Mouse (Mus musculus) heart, postnatal 25 days (tissue): Measurements from ENCODE around the gene Gpn2. TPM values are rescaled to one million over a fixed set of nuclear protein-coding genes. Genes with fewer than 3 reads are reported as not detected.
A peak's percentile ranks its signal among the peaks of the same experiment; 100 is the strongest.

Experiments
- DNase-seq: peaks from one replicate; pipeline ENCODE4 v3.0.0; 2022; ENCODE audit warnings: low spot score
- intact Hi-C: fragments of 180-260 bp; cut with DNase I; formaldehyde crosslinking; loops from one replicate; pipeline ENCODE4 v1.15.1; 2025
- total RNA-seq, 2 experiments: library from RNA; stranded (reverse); gene quantifications; 2 replicates each; pipeline ENCODE4 v1.2.3; 2021

The Gpn2 gene
- total RNA-seq, result 1 to 10 TPM; 6.4 to 6.8 TPM

GRCm38 (mm10) chr4:133584059-133584951 lies at the start of gene Gpn2:
Gpn2 (plus strand) TSS chr4:133584362.
- intact Hi-C loops, result no loop called here
- peak; percentile 53 for DNase-seq

GRCm38 (mm10) chr4:133536081-133536480 lies 48.1 kb upstream of the Gpn2 start:
- intact Hi-C loops, result no loop called here
- no peak for DNase-seq

- intact Hi-C loops, result no loop called here
- DNase-seq, result no peak
Measured at GRCm38 (mm10) chr4:133536652-133537051, 47.5 kb upstream of the Gpn2 start.

- intact Hi-C loops, result no loop called here
- DNase-seq, result peak; percentile 94
Measured at GRCm38 (mm10) chr4:133545272-133546231, 38.6 kb upstream of the Gpn2 start, which contains the start of gene Nudc. Nudc (minus strand) TSS chr4:133545996.

GRCm38 (mm10) chr4:133552029-133552428 lies 32.1 kb upstream of the Gpn2 start:
- intact Hi-C loops, result no loop called here
- DNase-seq, result no peak

- DNase-seq, result no peak
- intact Hi-C loops, result no loop called here
Measured at GRCm38 (mm10) chr4:133552768-133553447, 31.3 kb upstream of the Gpn2 start, which contains the start of gene Nr0b2. Nr0b2 (plus strand) TSS chr4:133553376.

GRCm38 (mm10) chr4:133553448-133554330 lies 30.5 kb upstream of the Gpn2 start:
- intact Hi-C loops, result no loop called here
- no peak for DNase-seq

GRCm38 (mm10) chr4:133557041-133557717 lies 27.0 kb upstream of the Gpn2 start:
- intact Hi-C loops, result no loop called here

GRCm38 (mm10) chr4:133559846-133560245 lies 24.3 kb upstream of the Gpn2 start:
- no peak for DNase-seq
- intact Hi-C loops, result no loop called here

More at GRCm38 (mm10) chr4:133557041-133557717, 27.0 kb upstream of the Gpn2 start:
- DNase-seq, result no peak

GRCm38 (mm10) chr4:133561622-133562021 lies 22.5 kb upstream of the Gpn2 start:
- intact Hi-C loops, result no loop called here
- DNase-seq, result no peak

GRCm38 (mm10) chr4:133563123-133563571 lies 21.0 kb upstream of the Gpn2 start:
- DNase-seq, result peak; percentile 38
- intact Hi-C loops, result no loop called here

GRCm38 (mm10) chr4:133567251-133567650 lies 16.9 kb upstream of the Gpn2 start:
- intact Hi-C loops, result no loop called here
- DNase-seq, result no peak

- intact Hi-C loops, result no loop called here
- no peak for DNase-seq
Measured at GRCm38 (mm10) chr4:133569291-133570065, 14.7 kb upstream of the Gpn2 start.

GRCm38 (mm10) chr4:133570066-133570466 lies 14.1 kb upstream of the Gpn2 start:
- intact Hi-C loops, result no loop called here
- DNase-seq, result no peak

GRCm38 (mm10) chr4:133574070-133574842 lies 9.9 kb upstream of the Gpn2 start, which contains the start of gene Gpatch3:
Gpatch3 (plus strand) TSS chr4:133574745.
- intact Hi-C loops, result no loop called here
- peak; percentile 83 for DNase-seq

GRCm38 (mm10) chr4:133574843-133575202 lies 9.3 kb upstream of the Gpn2 start:
- intact Hi-C loops, result no loop called here
- DNase-seq, result no peak

GRCm38 (mm10) chr4:133577983-133578382 lies 6.2 kb upstream of the Gpn2 start:
- no peak for DNase-seq
- intact Hi-C loops, result no loop called here
